Mouse (Mus musculus) CH12.LX (cell line): Measurements from ENCODE around the gene Arpc1a.

Experiments
- CHD2 ChIP-seq: IDR thresholded peaks from 2 replicates; pipeline ENCODE4 v1.6.1; 2011; ENCODE audit warnings: low read length, improper control_type of control experiment
- CTCF ChIP-seq, 2 experiments: IDR thresholded peaks in 1 of 2; conservative IDR thresholded peaks in 1 of 2; 2 replicates each; pipeline ENCODE4 v1.5.1; 2011 to 2012; ENCODE audit warnings: low read depth in 2 of 2, low read length in 2 of 2, improper control_type of control experiment in 1 of 2, inconsistent platforms in 1 of 2, mild to moderate bottlenecking in 1 of 2, moderate library complexity in 1 of 2
- EP300 ChIP-seq: IDR thresholded peaks from 2 replicates; pipeline ENCODE4 v1.6.1; 2011; ENCODE audit warnings: low read length, improper control_type of control experiment
- IRF4 ChIP-seq: IDR thresholded peaks from 2 replicates; pipeline ENCODE4 v1.6.1; 2014; ENCODE audit warnings: low read depth, mild to moderate bottlenecking, inconsistent platforms, low read length, improper control_type of control experiment
- JUND ChIP-seq: conservative IDR thresholded peaks from 2 replicates; pipeline ENCODE4 v1.6.1; 2011; ENCODE audit warnings: low read depth, low read length, improper control_type of control experiment
- KAT2A ChIP-seq: IDR thresholded peaks from 2 replicates; pipeline ENCODE4 v1.6.1; 2012; ENCODE audit warnings: low read length, improper control_type of control experiment, inconsistent platforms; ENCODE audit not compliant: insufficient replicate concordance
- MAFK ChIP-seq: IDR thresholded peaks from 2 replicates; pipeline ENCODE4 v1.6.1; 2011; ENCODE audit warnings: low read length, improper control_type of control experiment; ENCODE audit not compliant: insufficient replicate concordance
- NRF1 ChIP-seq: IDR thresholded peaks from 2 replicates; pipeline ENCODE4 v1.6.1; 2014; ENCODE audit warnings: low read depth, mild to moderate bottlenecking, inconsistent platforms, low read length, improper control_type of control experiment, moderate library complexity
- POLR2AphosphoS2 ChIP-seq: IDR thresholded peaks from 2 replicates; pipeline ENCODE4 v1.6.1; 2011; ENCODE audit warnings: low read depth, low read length, improper control_type of control experiment
- TBP ChIP-seq: conservative IDR thresholded peaks from 2 replicates; pipeline ENCODE4 v1.6.1; 2011; ENCODE audit warnings: low read depth, low read length, improper control_type of control experiment
- UBTF ChIP-seq: IDR thresholded peaks from 2 replicates; pipeline ENCODE4 v1.6.1; 2012; ENCODE audit warnings: low read depth, mild to moderate bottlenecking, inconsistent platforms, low read length, improper control_type of control experiment, moderate library complexity

- TF ChIP-seq CHD2 (no peak), IRF4 (no peak), MAFK (no peak), KAT2A (no peak), JUND (no peak), CTCF (conservative IDR thresholded peaks at IDR 0.05 in 1 of 2, IDR thresholded peaks at IDR 0.05 in 1 of 2; ENCODE audit: low read depth in 2 of 2, low read length in 2 of 2) (no peak), POLR2AphosphoS2 (no peak), NRF1 (no peak), EP300 (no peak), UBTF (no peak), TBP (no peak)
These were observed 46.6 kb downstream of the Arpc1a start for GRCm38 (mm10) chr5:145130191-145130590.
